Mouse (Mus musculus): Measurements from ENCODE around the gene Evc2.

GRCm38 (mm10) chr5:37326675-37327074, 11.6 kb upstream of the Evc2 start:
- TF ChIP-seq CTCF (IDR thresholded peaks at IDR 0.05; ENCODE audit: low read depth) (no peak), EP300 (IDR thresholded peaks at IDR 0.05; ENCODE audit: low read depth) (no peak)
